Mouse (Mus musculus) intestine, embryonic 15.5 days (tissue): ENCODE data around the gene Pdilt. TPM values are rescaled to one million over a fixed set of nuclear protein-coding genes. Genes with fewer than 3 reads are reported as not detected.

Experiments used
- ATAC-seq: fragments of 200-750 bp; cut with Nextera tagmentation; 2 replicates; pipeline ENCODE4 v1.8.0; 2017; ENCODE audit warnings: moderate TSS enrichment, moderate library complexity
- H3K27ac ChIP-seq: fragments of 300-500 bp; sonication (generic); 2 replicates; pipeline ENCODE4 v1.5.1; 2015; ENCODE audit warnings: mild to moderate bottlenecking, inconsistent platforms
- H3K27me3 ChIP-seq: fragments of 300-500 bp; sonication (generic); replicated peaks from 2 replicates; pipeline ENCODE4 v1.6.1; 2015; ENCODE audit warnings: inconsistent platforms
- H3K36me3 ChIP-seq: fragments of 300-500 bp; sonication (generic); 2 replicates; pipeline ENCODE4 v1.6.1; 2015; ENCODE audit warnings: inconsistent platforms
- H3K4me1 ChIP-seq: fragments of 300-500 bp; sonication (generic); replicated peaks from 2 replicates; pipeline ENCODE4 v1.6.1; 2015; ENCODE audit warnings: inconsistent platforms
- H3K4me2 ChIP-seq: fragments of 300-500 bp; sonication (generic); replicated peaks from 2 replicates; pipeline ENCODE4 v1.6.1; 2015; ENCODE audit warnings: mild to moderate bottlenecking, inconsistent platforms
- H3K4me3 ChIP-seq: fragments of 300-500 bp; sonication (generic); replicated peaks from 2 replicates; pipeline ENCODE4 v1.5.1; 2015; ENCODE audit warnings: inconsistent platforms
- H3K9ac ChIP-seq: fragments of 300-500 bp; sonication (generic); 2 replicates; pipeline ENCODE4 v1.6.1; 2015; ENCODE audit warnings: inconsistent platforms
- H3K9me3 ChIP-seq: fragments of 300-500 bp; sonication (generic); 2 replicates; pipeline ENCODE4 v1.6.1; 2016; ENCODE audit warnings: inconsistent platforms
- WGBS: fragments of 180-500 bp; shearing (Covaris S2); methylation state at CpG from one replicate; pipeline ENCODE4 v1.1.7; 2015; 5-methylcytosine and 5-hydroxymethylcytosine counted together
- polyA plus RNA-seq: library from polyadenylated mRNA; unstranded; fragments of >200 nt; fragmentation: Nextera tagmentation; extraction: Ambion mirVana; gene quantifications from 2 replicates; pipeline ENCODE4 v1.2.1, GENCODE M21; 2015

Pdilt gene
- polyA plus RNA-seq, 1 experiment from 2014 or later = not detected

GRCm38 (mm10) chr7:119486683-119487082 is 36.6 kb downstream of the Pdilt start:
- Histone ChIP-seq H3K27ac (no peak overlapping the region), H3K9ac (no peak overlapping the region), H3K36me3 (no peaks in the 10 kb centered on the region), H3K27me3 (no peaks in the 10 kb centered on the region), H3K9me3 (no peaks in the 10 kb centered on the region), H3K4me1 (no peaks in the 10 kb centered on the region), H3K4me2 (no peak overlapping the region), H3K4me3 (no peak overlapping the region)
- no peak for ATAC-seq
- 88% methylated on average over 5 of the region's 5 CpGs for WGBS

DNA sequence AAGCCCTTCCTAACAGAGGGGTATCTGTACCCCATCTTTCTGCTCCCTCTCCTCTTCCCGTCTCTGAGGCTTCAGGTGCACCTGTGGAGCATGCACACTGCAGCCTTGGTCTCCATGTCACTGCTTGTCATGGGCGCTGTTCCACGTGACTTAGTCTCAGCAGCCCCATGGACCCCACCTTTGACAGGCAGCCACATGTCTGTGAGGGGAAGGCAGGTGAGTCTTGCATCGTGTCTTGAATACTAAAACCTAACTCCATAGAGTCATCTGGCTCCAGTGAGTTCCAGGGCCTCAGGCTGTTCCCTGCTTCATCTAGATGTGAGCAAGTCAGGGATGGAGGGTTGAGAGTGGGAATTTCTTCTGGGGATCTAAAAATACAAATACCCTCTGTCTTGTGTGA is 39.1 kb downstream of the Pdilt start:
- no peak for ATAC-seq
- H3K4me3 ChIP-seq = no peak overlapping the region
- no peak overlapping the region for H3K4me2 ChIP-seq
- no peak overlapping the region for H3K27ac ChIP-seq
- H3K9me3 ChIP-seq = no peaks in the 10 kb centered on the region
- no peaks in the 10 kb centered on the region for H3K36me3 ChIP-seq
- WGBS = 90% methylated on average over 4 of the region's 4 CpGs
- H3K9ac ChIP-seq = no peak overlapping the region
- no peaks in the 10 kb centered on the region for H3K4me1 ChIP-seq
- H3K27me3 ChIP-seq = no peaks in the 10 kb centered on the region

GRCm38 (mm10) chr7:119479256-119479655 is 44.0 kb downstream of the Pdilt start, which contains the start of gene Umod:
Umod (minus strand) TSS chr7:119479282.
- Histone ChIP-seq H3K27ac (no peak within 1 kb of the TSS), H3K4me3 (no peak within 1 kb of the TSS), H3K4me1 (no peaks in the 10 kb centered on the region), H3K36me3 (no peaks in the 10 kb centered on the region), H3K27me3 (no peaks in the 10 kb centered on the region), H3K4me2 (no peak within 1 kb of the TSS), H3K9ac (no peak within 1 kb of the TSS), H3K9me3 (no peaks in the 10 kb centered on the region)
- no peak for ATAC-seq

DNA sequence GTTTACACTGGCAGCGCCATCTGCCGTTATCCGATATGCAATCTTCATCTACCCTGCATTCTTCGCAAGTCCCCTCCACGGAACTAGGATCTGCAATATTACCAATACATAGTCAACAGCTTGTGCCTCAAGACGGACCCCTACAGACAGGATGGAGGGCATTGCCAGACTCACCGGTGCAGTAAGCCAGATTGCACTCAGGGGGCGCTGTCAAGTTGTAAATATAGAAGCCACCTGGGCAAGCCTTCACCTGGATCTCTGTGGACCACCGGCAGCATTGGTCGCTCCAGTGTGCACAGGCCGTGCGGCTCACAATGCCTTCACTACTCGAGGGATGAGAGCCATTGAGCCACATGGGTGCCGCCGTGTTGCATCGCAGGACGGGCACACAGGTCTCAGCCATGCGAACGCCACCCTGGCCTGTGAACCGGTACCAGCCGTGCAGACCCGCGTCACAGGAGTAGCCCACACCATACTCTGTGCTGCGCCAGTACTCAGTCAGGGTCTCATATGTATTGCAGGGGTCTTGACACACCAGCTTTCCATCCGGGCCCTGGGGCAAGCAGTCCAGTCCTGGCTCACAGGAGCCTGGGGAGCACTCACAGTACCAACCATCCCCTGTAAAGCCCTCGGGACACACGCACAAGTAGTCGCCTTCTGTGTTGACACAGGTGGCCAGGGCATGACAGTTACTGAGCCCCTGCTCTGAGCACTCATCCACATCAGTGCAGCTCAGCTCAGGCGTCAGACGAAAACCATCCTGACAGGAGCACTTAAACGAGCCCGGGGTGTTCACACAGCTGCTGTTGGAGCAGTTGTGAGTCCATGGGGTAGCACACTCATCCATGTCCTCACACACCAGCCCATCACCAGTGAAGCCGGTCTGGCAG is 46.5 kb downstream of the Pdilt start:
- H3K36me3 ChIP-seq = no peaks in the 10 kb centered on the region
- no peak for ATAC-seq
- no peaks in the 10 kb centered on the region for H3K4me1 ChIP-seq
- no peaks in the 10 kb centered on the region for H3K9me3 ChIP-seq
- H3K27me3 ChIP-seq = no peaks in the 10 kb centered on the region
- no peak overlapping the region for H3K4me2 ChIP-seq
- H3K9ac ChIP-seq = no peak overlapping the region
- WGBS = 68% methylated on average over 33 of the region's 33 CpGs
- H3K27ac ChIP-seq = no peak overlapping the region
- no peak overlapping the region for H3K4me3 ChIP-seq

GRCm38 (mm10) chr7:119459185-119459584 is 64.1 kb downstream of the Pdilt start, which contains the start of gene Gp2:
Gp2 (minus strand) TSS chr7:119459285.
- no peak within 1 kb of the TSS for H3K27ac ChIP-seq
- H3K4me3 ChIP-seq = no peak within 1 kb of the TSS
- no peak within 1 kb of the TSS for H3K4me2 ChIP-seq
- H3K36me3 ChIP-seq = no peaks in the 10 kb centered on the region
- H3K9ac ChIP-seq = no peak within 1 kb of the TSS
- no peak for ATAC-seq
- H3K4me1 ChIP-seq = no peaks in the 10 kb centered on the region
- H3K9me3 ChIP-seq = no peaks in the 10 kb centered on the region
- WGBS = 89% methylated on average over 6 of the region's 6 CpGs
- no peaks in the 10 kb centered on the region for H3K27me3 ChIP-seq

DNA sequence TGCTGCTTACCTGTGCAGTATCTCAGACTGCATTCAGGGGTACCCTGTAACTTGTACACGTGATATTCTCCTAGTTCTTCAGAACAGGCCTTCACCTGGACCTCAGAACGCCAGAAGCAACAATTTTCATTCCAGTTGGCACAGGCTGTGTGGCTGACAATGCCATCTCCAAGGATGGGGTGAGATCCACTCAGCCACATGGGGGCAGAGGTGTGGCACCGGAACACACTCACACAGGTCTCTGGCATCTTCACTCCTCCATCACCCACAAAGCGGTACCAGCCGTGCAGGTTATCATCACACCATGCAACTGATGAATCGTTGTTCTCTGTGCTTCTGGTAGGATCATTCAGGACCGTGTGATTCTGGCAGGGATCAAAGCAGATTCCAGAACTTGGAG is 69.1 kb downstream of the Pdilt start:
- H3K27ac ChIP-seq = no peak overlapping the region
- H3K4me3 ChIP-seq = no peak overlapping the region
- H3K4me2 ChIP-seq = no peak overlapping the region
- H3K27me3 ChIP-seq = no peaks in the 10 kb centered on the region
- H3K9me3 ChIP-seq = no peaks in the 10 kb centered on the region
- H3K9ac ChIP-seq = no peak overlapping the region
- H3K36me3 ChIP-seq = no peaks in the 10 kb centered on the region
- no peak for ATAC-seq
- 78% methylated on average over 7 of the region's 7 CpGs for WGBS
- H3K4me1 ChIP-seq = no peaks in the 10 kb centered on the region

- Histone ChIP-seq H3K27ac (no peak overlapping the region), H3K9ac (no peak overlapping the region), H3K27me3 (no peaks in the 10 kb centered on the region), H3K4me3 (no peak overlapping the region), H3K4me2 (no peak overlapping the region), H3K9me3 (no peaks in the 10 kb centered on the region), H3K36me3 (no peaks in the 10 kb centered on the region), H3K4me1 (no peaks in the 10 kb centered on the region)
- ATAC-seq = no peak
- WGBS = 63% methylated on average over 4 of the region's 4 CpGs
Observed at GRCm38 (mm10) chr7:119443849-119444248, 79.4 kb downstream of the Pdilt start.

DNA sequence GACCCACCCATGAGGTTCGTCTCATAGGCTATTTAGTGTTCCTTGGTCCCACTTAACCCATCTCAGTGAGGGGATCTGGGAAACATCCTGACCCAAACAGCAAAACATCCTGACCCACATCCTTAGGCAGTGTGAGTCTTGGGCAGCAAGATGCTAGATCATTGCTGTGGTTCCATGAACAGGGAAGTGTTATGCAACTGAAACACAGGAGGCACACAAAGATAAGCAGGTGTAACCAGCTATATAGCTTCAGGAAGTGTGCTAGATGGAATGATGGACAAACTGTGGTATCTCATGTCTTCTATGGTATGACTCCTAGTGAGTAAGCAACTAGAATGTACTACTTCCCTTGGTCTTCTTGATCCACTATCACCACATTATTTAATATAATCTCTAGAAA is 81.4 kb downstream of the Pdilt start:
- WGBS = 69% methylated on average over 1 of the region's 1 CpGs
- H3K4me3 ChIP-seq = no peak overlapping the region
- H3K9me3 ChIP-seq = no peaks in the 10 kb centered on the region
- no peak for ATAC-seq
- no peak overlapping the region for H3K9ac ChIP-seq
- H3K27ac ChIP-seq = no peak overlapping the region
- H3K4me1 ChIP-seq = no peaks in the 10 kb centered on the region
- H3K36me3 ChIP-seq = no peaks in the 10 kb centered on the region
- H3K27me3 ChIP-seq = no peaks in the 10 kb centered on the region
- no peak overlapping the region for H3K4me2 ChIP-seq

Other genes starting within 250 kb of the Pdilt start
- gene Gp2, start 64.2 kb downstream of the Pdilt start, polyA plus RNA-seq = 0.18 and 0.82 TPM in 2 replicates
- gene Umod, start 44.2 kb downstream of the Pdilt start, polyA plus RNA-seq = not detected in 2 replicates
- not detected in 2 replicates for gene Acsm5, start 4.0 kb downstream of the Pdilt start, polyA plus RNA-seq
- not detected in 2 replicates for gene Acsm2, start 30.9 kb upstream of the Pdilt start, polyA plus RNA-seq
- 0.18 TPM in 1 of 2 replicates, not detected in the other for gene Acsm1, start 83.5 kb upstream of the Pdilt start, polyA plus RNA-seq
- gene Acsm4, start 166.5 kb upstream of the Pdilt start, polyA plus RNA-seq = not detected in 2 replicates
- 61.9 and 62.9 TPM in 2 replicates for gene Thumpd1, start 197.3 kb upstream of the Pdilt start, polyA plus RNA-seq
- 9.1 and 9.2 TPM in 2 replicates for gene Acsm3, start 237.4 kb upstream of the Pdilt start, polyA plus RNA-seq